Mouse (Mus musculus) naive thymus-derived CD4-positive, alpha-beta T cell, adult 2 months (primary cell): Measurements from ENCODE around the gene Hmgcs1.

ENCODE experiments used
- DNase-seq: peaks from one replicate; pipeline ENCODE4 v3.0.0-alpha.2; 2011; ENCODE audit warnings: low read depth

Gene Hmgcs1

GRCm38 (mm10) chr13:119706278-119706880, 16.2 kb downstream of the Hmgcs1 start:
- peak; percentile 30 for DNase-seq

GRCm38 (mm10) chr13:119706953-119707352, 16.8 kb downstream of the Hmgcs1 start:
- DNase-seq: peak; percentile 25

- no peak for DNase-seq
Measured at GRCm38 (mm10) chr13:119707906-119708305, 17.7 kb downstream of the Hmgcs1 start.

- DNase-seq: no peak
Measured at GRCm38 (mm10) chr13:119708941-119709340, 18.8 kb downstream of the Hmgcs1 start.

- DNase-seq: no peak
Measured at GRCm38 (mm10) chr13:119709388-119710267, 19.4 kb downstream of the Hmgcs1 start.

- no peak for DNase-seq
Measured at GRCm38 (mm10) chr13:119710268-119710610, 20.1 kb downstream of the Hmgcs1 start.

- DNase-seq: no peak
Measured at GRCm38 (mm10) chr13:119712463-119712862, 22.3 kb downstream of the Hmgcs1 start.

- no peak for DNase-seq
Measured at GRCm38 (mm10) chr13:119713107-119713787, 23.1 kb downstream of the Hmgcs1 start.

GRCm38 (mm10) chr13:119713821-119714220, 23.6 kb downstream of the Hmgcs1 start:
- no peak for DNase-seq

- DNase-seq: no peak
Measured at GRCm38 (mm10) chr13:119716105-119716504, 25.9 kb downstream of the Hmgcs1 start.

GRCm38 (mm10) chr13:119722447-119722846, 32.3 kb downstream of the Hmgcs1 start:
- DNase-seq: no peak

- DNase-seq: no peak
Measured at GRCm38 (mm10) chr13:119723368-119723767, 33.2 kb downstream of the Hmgcs1 start.

- peak; percentile 19 for DNase-seq
Measured at GRCm38 (mm10) chr13:119724541-119724940, 34.4 kb downstream of the Hmgcs1 start.

GRCm38 (mm10) chr13:119727608-119728387, 37.6 kb downstream of the Hmgcs1 start:
- DNase-seq: no peak

- DNase-seq: no peak
Measured at GRCm38 (mm10) chr13:119729406-119729805, 39.2 kb downstream of the Hmgcs1 start.

- no peak for DNase-seq
Measured at GRCm38 (mm10) chr13:119731448-119731847, 41.3 kb downstream of the Hmgcs1 start.

- DNase-seq: no peak
Measured at GRCm38 (mm10) chr13:119741390-119742237, 51.4 kb downstream of the Hmgcs1 start.

- DNase-seq: no peak
Measured at GRCm38 (mm10) chr13:119742711-119743415, 52.7 kb downstream of the Hmgcs1 start.

GRCm38 (mm10) chr13:119743470-119743869, 53.3 kb downstream of the Hmgcs1 start:
- DNase-seq: no peak

GRCm38 (mm10) chr13:119746930-119747329, 56.8 kb downstream of the Hmgcs1 start:
- DNase-seq: no peak
